Mouse (Mus musculus): ENCODE measurements around the gene Mrnip.

- TF ChIP-seq MAX (IDR thresholded peaks at IDR 0.05; ENCODE audit: low read depth) (no peak), MYOD1 (IDR thresholded peaks at IDR 0.05; ENCODE audit: control insufficient read depth in 1 of 3, insufficient read length in 2 of 3, low read depth in 2 of 3) (no peak), POLR2A (IDR thresholded peaks at IDR 0.05; ENCODE audit: insufficient read length, low read depth) (no peak), MYOG (IDR thresholded peaks at IDR 0.05; ENCODE audit: control insufficient read depth in 1 of 3, insufficient read depth in 1 of 3, insufficient read length in 2 of 3, low read depth in 2 of 3) (no peak), POLR2AphosphoS2 (IDR thresholded peaks at IDR 0.05; ENCODE audit: insufficient read length, low read depth) (no peak), CEBPB (IDR thresholded peaks at IDR 0.05; ENCODE audit: insufficient read depth, poor library complexity, severe bottlenecking) (no peak)
Observed at GRCm38 (mm10) chr11:50134136-50134859, 39.9 kb upstream of the Mrnip start.
